Mouse (Mus musculus) midbrain, embryonic 11.5 days (tissue): Measurements from ENCODE around the gene Tpcn1. TPM values are rescaled to one million over a fixed set of nuclear protein-coding genes. Genes with fewer than 3 reads are reported as not detected.

Source experiments
- ATAC-seq: fragments of 200-750 bp; cut with Nextera tagmentation; 2 replicates; pipeline ENCODE4 v1.8.0; 2017; ENCODE audit warnings: moderate TSS enrichment, moderate library complexity; ENCODE audit not compliant: low FRiP score
- DNase-seq: peaks from one replicate; pipeline ENCODE4 v3.0.0; 2015; ENCODE audit warnings: low spot score; ENCODE audit errors: missing footprints
- H3K27ac ChIP-seq: fragments of 300-500 bp; sonication (generic); 2 replicates; pipeline ENCODE4 v1.5.1; 2014; ENCODE audit warnings: low read depth, low read length
- H3K27me3 ChIP-seq: fragments of 300-500 bp; sonication (generic); 2 replicates; pipeline ENCODE4 v1.6.1; 2014; ENCODE audit warnings: mild to moderate bottlenecking, low read length, moderate library complexity, mixed read lengths; ENCODE audit not compliant: control insufficient read depth, insufficient read depth
- H3K36me3 ChIP-seq: fragments of 300-500 bp; sonication (generic); 2 replicates; pipeline ENCODE4 v1.6.1; 2014; ENCODE audit warnings: mild to moderate bottlenecking, low read length, moderate library complexity, mixed read lengths; ENCODE audit not compliant: control insufficient read depth, insufficient read depth
- H3K4me1 ChIP-seq: fragments of 300-500 bp; sonication (generic); 2 replicates; pipeline ENCODE4 v1.6.1; 2014; ENCODE audit warnings: low read length; ENCODE audit not compliant: control insufficient read depth, insufficient read depth
- H3K4me2 ChIP-seq: fragments of 300-500 bp; sonication (generic); 2 replicates; pipeline ENCODE4 v1.6.1; 2014; ENCODE audit warnings: mild to moderate bottlenecking, moderate library complexity
- H3K4me3 ChIP-seq: fragments of 300-500 bp; sonication (generic); 2 replicates; pipeline ENCODE4 v1.5.1; 2014; ENCODE audit warnings: low read depth, low read length
- H3K9ac ChIP-seq: fragments of 300-500 bp; sonication (generic); 2 replicates; pipeline ENCODE4 v1.6.1; 2014; ENCODE audit warnings: low read length
- H3K9me3 ChIP-seq: fragments of 300-500 bp; sonication (generic); 2 replicates; pipeline ENCODE4 v1.6.1; 2016; ENCODE audit warnings: low read length; ENCODE audit not compliant: control insufficient read depth
- WGBS: fragments of 180-500 bp; shearing (Covaris S2); extraction: QIAGEN DNeasy Blood & Tissue Kit; methylation state at CpG from one replicate; pipeline ENCODE4 v1.1.7; 2014; 5-methylcytosine and 5-hydroxymethylcytosine counted together
- polyA plus RNA-seq: library from polyadenylated mRNA; unstranded; fragments of >200 nt; fragmentation: Nextera tagmentation; extraction: Ambion mirVana; gene quantifications from 2 replicates; pipeline ENCODE4 v1.2.1, GENCODE M21; 2014

Gene Tpcn1
- polyA plus RNA-seq, 1 experiment from 2014 or later = 10.8 TPM

DNA sequence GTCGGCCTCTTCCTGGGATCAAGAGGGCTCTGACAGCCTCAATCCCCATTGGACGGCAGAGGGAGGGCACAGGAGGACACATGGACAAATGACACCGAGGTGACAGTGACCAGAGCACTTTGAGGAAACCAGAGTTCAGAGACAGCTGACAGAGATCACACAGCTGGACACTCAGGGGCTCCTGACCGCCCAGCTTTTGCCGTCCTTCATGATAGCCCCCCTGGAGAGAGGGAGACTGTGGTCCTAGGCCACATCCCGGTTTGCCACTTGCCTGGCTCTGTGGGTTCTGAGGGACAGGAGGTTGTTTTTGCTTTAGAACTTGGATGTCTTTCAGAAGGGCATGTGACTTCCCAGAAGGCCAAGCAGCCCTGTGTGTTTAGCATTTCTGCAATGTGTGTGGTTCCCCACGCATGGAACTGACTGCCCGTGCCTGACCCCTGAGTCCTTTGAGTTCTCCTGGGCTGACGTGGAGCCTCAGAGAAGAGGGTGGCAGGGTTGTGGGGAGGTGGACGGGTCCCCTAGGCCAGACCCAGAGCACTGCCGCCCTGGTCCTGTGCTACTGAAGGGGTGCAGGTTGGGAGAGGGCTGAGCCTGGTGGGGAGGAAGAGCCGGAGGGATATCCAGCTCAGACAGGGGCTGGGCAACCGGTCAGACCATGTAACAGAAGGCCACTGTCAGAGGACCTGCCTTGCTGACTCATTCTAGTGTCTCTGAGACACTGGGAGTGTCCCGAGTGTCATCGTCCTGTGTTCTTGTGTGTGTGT lies 72.1 kb downstream of the Tpcn1 start:
- no peaks in the 10 kb centered on the region for H3K9me3 ChIP-seq
- no peaks in the 10 kb centered on the region for H3K36me3 ChIP-seq
- 68% methylated on average over 15 of the region's 15 CpGs for WGBS
- H3K4me3 ChIP-seq = no peak overlapping the region
- DNase-seq = no peak
- no peak overlapping the region for H3K4me2 ChIP-seq
- no peak overlapping the region for H3K27ac ChIP-seq
- no peak for ATAC-seq
- H3K27me3 ChIP-seq = peaks cover 9% of the 10 kb centered on the region
- no peak overlapping the region for H3K9ac ChIP-seq
- peaks cover 4% of the 10 kb centered on the region for H3K4me1 ChIP-seq

GRCm38 (mm10) chr5:120515451-120515850 lies 73.0 kb downstream of the Tpcn1 start:
- H3K9ac ChIP-seq = no peak overlapping the region
- DNase-seq = no peak
- H3K27me3 ChIP-seq = peaks cover 10% of the 10 kb centered on the region
- H3K36me3 ChIP-seq = no peaks in the 10 kb centered on the region
- no peaks in the 10 kb centered on the region for H3K9me3 ChIP-seq
- H3K27ac ChIP-seq = no peak overlapping the region
- H3K4me2 ChIP-seq = no peak overlapping the region
- H3K4me1 ChIP-seq = peaks cover 4% of the 10 kb centered on the region
- H3K4me3 ChIP-seq = no peak overlapping the region
- ATAC-seq = no peak
- 69% methylated on average over 7 of the region's 7 CpGs for WGBS

- WGBS = 62% methylated on average over 4 of the region's 4 CpGs
- Histone ChIP-seq H3K4me2 (no peak overlapping the region), H3K4me1 (peaks cover 8% of the 10 kb centered on the region)
These were observed 73.7 kb downstream of the Tpcn1 start for GRCm38 (mm10) chr5:120514754-120515153.

DNA sequence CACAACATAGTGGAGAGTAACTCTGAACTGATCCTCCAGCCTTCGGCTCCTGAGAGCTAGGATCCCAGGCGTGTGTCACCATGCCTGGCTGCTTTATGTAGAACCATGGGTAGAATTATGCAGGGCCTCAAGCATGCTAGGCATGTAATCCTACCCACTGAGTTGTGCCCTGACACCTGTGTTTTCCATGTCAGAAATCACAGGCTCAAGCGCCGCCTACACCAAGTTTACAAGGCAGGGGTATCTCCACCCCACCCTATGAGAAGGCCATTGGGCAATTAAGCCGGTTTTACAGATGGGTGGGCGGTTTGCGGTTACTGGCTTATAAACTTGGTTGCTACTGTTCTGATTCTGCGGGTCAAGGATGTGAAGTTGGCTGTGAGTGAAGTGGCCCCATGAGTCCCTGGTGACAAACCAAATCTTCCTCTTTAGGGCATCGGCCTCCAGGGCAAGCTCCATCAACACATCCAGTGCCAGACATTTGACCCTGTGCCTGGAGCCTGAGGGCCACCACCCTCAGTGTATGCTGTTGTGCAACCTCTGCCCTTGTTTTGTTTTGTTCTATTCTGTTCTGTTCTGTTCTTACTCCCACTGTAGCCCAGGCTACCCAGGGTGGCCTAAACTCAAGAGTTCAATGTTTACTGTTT lies 74.3 kb downstream of the Tpcn1 start:
- Histone ChIP-seq H3K9me3 (no peaks in the 10 kb centered on the region), H3K9ac (no peak overlapping the region), H3K4me3 (no peak overlapping the region), H3K36me3 (no peaks in the 10 kb centered on the region), H3K4me2 (no peak overlapping the region), H3K27me3 (peaks cover 10% of the 10 kb centered on the region), H3K4me1 (peaks cover 8% of the 10 kb centered on the region), H3K27ac (no peak overlapping the region)
- DNase-seq (no peak), ATAC-seq (no peak)
- 94% methylated on average over 9 of the region's 9 CpGs for WGBS

More at GRCm38 (mm10) chr5:120514754-120515153, 73.7 kb downstream of the Tpcn1 start:
- Histone ChIP-seq H3K9ac (no peak overlapping the region), H3K27ac (no peak overlapping the region), H3K9me3 (no peaks in the 10 kb centered on the region), H3K36me3 (no peaks in the 10 kb centered on the region), H3K27me3 (peaks cover 10% of the 10 kb centered on the region), H3K4me3 (no peak overlapping the region)
- ATAC-seq (no peak), DNase-seq (no peak)

DNA sequence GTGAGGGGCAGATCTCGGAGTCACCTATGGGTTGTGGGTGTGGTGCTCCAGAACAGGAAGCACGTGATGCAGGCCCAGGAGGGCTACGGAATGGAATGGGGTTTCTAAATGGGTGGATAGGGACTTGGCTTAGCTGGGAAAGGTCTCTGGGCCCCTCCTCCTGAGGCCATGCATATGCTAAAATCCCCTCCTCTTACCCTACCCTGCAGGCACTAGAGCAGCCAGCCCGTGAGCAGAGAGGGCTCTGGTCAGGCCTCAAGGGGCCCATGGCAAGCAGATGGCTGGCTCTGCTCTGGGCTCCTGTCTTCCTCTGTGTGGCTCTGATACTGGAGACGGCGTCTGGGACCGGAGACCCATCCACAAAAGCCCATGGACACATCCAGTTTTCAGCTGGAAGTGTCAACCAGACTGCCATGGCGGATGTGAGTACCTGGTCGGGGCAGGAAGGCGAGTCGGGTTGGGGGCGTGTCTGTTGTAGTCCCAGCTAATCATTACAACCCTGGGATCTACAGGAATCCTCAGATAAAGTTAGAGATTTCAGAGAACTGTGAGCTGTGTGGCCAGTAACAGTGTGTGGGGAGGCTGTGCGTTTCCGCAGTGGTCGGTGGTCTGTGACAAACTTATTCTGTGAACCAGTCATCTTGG lies 75.4 kb downstream of the Tpcn1 start:
- ATAC-seq (no peak; the same call in 1 of the 2 replicates), DNase-seq (no peak)
- H3K4me2 ChIP-seq = no peak overlapping the region
- no peaks in the 10 kb centered on the region for H3K36me3 ChIP-seq
- no peaks in the 10 kb centered on the region for H3K9me3 ChIP-seq
- no peak overlapping the region for H3K4me3 ChIP-seq
- H3K4me1 ChIP-seq = peaks cover 8% of the 10 kb centered on the region
- peaks cover 10% of the 10 kb centered on the region for H3K27me3 ChIP-seq
- no peak overlapping the region for H3K27ac ChIP-seq
- 37% methylated on average over 15 of the region's 15 CpGs for WGBS
- H3K9ac ChIP-seq = no peak overlapping the region

- ATAC-seq = no peak
- Histone ChIP-seq H3K36me3 (no peaks in the 10 kb centered on the region), H3K9ac (no peak overlapping the region; the same call in 1 of the 2 replicates), H3K27ac (no peak overlapping the region), H3K4me2 (peak overlapping the region; percentile 55), H3K4me3 (peak overlapping the region; percentile 35; the same call in 1 of the 2 replicates), H3K4me1 (peaks cover 8% of the 10 kb centered on the region), H3K9me3 (no peaks in the 10 kb centered on the region), H3K27me3 (peaks cover 10% of the 10 kb centered on the region)
- WGBS = 37% methylated on average over 14 of the region's 14 CpGs
- no peak for DNase-seq
These were observed 76.7 kb downstream of the Tpcn1 start for GRCm38 (mm10) chr5:120511643-120512220.

GRCm38 (mm10) chr5:120510982-120511642 lies 77.4 kb downstream of the Tpcn1 start, which contains the start of gene Slc8b1:
Gene Slc8b1, plus strand, starts transcription at chr5:120511168.
- Histone ChIP-seq H3K9ac (peak within 1 kb of the TSS; percentile 39), H3K27ac (no peak within 1 kb of the TSS), H3K27me3 (peaks cover 10% of the 10 kb centered on the region), H3K4me1 (peaks cover 8% of the 10 kb centered on the region), H3K4me2 (peak within 1 kb of the TSS; percentile 55), H3K4me3 (peak within 1 kb of the TSS; percentile 35), H3K36me3 (no peaks in the 10 kb centered on the region), H3K9me3 (no peaks in the 10 kb centered on the region)
- WGBS = 1% methylated on average over 36 of the region's 36 CpGs
- DNase-seq = peak; percentile 99
- ATAC-seq = peak; percentile 93

- Histone ChIP-seq H3K36me3 (no peaks in the 10 kb centered on the region), H3K4me2 (no peak overlapping the region), H3K4me1 (peaks cover 10% of the 10 kb centered on the region), H3K27ac (no peak overlapping the region), H3K9ac (no peak overlapping the region), H3K4me3 (no peak overlapping the region), H3K9me3 (no peaks in the 10 kb centered on the region), H3K27me3 (peaks cover 10% of the 10 kb centered on the region)
- no peak for ATAC-seq
- no peak for DNase-seq
- WGBS = 66% methylated on average over 4 of the region's 4 CpGs
These were observed 81.2 kb downstream of the Tpcn1 start for GRCm38 (mm10) chr5:120507311-120507710.
